Mouse (Mus musculus): ENCODE measurements at regions not wholly inside any gene's neighbourhood (a gene's known extent, or its start where the extent isn't known, plus 50 kb on each side); places are given as distances from the start of the nearest gene placed in this dataset.

DNA sequence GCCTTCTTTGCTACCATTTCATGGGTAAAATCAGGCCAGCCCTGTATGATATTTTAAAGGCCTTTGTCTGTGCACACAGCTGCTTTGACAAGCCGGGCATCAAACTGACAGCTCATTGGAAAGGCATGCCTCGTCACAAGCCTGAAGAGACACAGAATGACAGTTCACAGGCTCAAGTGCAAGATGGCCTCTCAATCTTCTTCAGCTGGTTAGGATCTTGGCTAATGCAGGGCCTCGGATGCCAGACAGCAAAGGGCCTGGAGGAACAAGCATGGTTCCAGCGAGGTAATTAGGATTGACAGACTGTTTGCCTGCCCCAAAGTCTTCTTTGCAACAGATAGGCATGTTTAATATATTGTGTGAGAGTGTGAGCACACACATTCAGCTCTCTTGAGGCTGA lies 109.3 kb upstream of the Mmadhc start:
- DNase-seq, result no peak

DNA sequence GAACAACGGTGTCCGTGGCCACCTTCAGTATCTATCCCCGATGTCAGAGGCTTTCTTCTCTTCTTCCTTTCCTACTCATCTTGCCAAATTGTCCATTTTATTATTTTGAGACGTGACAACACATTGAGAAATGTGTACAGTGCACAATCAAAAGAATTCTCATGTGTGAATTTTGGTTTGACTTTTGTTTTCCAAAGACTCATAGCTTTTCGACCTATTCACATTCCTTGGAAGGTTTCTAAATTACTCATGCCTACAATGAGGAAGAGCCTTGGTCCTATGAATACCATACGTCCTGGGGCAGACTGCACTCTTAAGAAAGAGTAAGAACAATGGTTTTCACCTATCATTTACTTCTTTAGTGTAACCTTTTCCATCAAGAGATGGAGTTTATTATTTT lies 106.5 kb upstream of the Mmadhc start:
- DNase-seq, result no peak

DNA sequence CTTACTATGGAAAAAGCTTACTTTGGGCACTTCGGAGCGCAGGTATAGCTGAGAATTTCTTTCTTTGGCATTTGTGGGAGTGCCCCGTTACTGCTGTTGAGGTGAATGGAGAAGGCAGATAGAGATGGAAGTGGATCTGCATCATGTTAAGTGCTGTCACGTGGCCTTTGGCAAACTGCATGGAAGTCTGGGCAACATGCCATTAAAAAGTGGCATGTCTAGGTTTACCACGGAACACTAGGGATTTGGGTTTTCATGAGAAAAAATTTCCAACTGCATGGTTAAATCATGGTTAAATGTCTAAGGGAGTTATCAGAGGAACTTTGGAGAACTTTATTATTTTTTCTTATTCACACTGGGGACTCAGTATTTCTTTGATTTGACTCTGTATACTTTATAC lies 102.0 kb upstream of the Mmadhc start:
- DNase-seq, result no peak

DNA sequence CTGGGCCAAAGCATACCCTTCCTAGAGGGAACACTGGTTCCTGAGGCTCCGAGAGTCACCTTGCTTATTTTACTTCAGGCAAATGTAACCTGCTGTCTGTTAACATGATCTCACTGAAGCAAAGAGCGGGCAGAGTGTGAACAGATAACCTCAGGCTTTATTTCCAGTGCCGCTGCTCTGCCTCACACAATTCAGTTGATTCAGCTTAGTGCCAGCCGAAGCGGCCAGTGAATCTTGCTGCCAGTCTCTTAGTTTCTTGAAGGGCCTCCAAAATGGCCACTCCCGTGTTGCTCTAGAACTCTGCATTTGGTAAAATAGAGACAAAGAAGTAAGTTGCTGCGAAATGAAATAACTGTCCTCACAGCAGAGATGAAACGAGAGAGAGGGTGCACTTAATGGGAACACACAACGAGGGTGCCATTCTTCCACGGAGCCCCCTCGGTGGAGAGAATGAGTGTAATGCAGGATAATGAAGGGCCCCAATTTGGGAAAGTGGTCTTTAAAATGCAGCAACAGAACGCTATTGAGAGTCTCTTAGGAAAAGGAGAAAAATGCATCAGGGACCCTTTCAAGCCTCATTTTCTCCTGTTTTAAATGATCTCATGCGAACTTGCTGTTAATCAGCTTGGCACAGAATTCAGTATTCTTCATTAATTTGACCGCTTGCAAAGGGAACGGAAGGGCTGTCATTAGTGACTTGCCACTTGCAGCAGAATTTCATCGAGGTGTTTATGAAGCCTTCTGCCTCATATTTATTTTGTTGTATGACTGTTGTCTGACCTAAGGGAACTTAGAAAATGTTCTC lies 81.2 kb upstream of the Mmadhc start:
- DNase-seq, result no peak

DNA sequence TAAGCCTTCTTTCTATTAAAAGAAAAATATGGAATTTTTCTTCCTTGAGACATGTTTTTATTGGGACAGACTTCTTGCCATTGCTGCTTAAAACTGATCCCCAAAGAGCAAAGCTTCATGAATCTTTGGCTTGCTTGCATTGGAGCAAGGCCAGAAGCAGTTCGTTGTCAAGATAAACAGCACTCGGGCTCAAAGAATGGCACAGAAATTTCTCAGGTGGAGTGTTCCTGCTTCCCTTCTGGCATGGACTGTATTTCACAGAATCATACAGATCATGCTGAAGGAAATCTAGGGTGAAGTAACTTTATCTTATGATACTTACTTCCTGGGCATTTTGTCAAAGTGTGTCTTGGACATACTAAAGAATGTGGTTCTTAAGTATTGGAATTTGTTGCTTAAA lies 77.0 kb upstream of the Mmadhc start:
- DNase-seq, result peak; percentile 12

DNA sequence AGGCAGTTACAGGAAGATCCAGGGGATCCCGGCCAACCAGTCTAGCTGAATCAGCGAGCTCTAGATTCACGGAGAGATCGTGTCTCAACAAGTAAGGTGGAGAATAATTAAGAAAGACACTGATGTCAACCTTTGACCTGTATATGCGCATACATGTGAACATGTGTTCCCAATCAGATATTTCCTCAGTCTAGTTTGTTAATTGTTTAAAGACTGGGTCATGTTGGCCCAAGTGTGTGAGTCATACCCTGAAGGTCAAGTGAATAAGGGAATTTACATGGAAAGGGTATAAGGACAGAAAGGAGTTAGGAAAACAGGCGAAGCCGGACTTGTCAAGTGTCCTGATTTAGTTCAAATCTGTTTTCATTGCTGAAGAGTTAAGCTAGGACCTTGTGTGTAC lies 76.4 kb upstream of the Mmadhc start:
- no peak for DNase-seq

DNA sequence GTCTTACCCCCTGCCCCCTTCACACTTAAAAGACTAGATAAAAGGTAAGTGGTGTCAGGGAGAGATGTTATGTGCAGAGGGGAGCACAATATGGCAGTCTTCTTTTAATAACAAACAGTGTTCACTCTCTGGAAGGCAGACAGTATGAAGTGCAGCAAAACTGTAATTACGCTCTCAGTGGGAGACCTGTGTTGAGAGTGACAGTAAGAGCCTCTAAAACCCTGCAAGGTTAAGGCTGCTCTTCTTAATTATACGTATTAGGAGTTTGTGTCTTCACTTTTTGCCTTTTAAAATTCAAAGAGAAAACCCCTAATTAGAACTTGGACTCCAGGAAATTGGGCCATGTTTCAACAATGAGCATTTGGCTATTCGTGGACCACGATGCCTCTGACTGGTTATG lies 72.2 kb upstream of the Mmadhc start:
- DNase-seq, result no peak

GRCm38 (mm10) chr2:50368351-50368750 lies 71.8 kb upstream of the Mmadhc start:
- no peak for DNase-seq

DNA sequence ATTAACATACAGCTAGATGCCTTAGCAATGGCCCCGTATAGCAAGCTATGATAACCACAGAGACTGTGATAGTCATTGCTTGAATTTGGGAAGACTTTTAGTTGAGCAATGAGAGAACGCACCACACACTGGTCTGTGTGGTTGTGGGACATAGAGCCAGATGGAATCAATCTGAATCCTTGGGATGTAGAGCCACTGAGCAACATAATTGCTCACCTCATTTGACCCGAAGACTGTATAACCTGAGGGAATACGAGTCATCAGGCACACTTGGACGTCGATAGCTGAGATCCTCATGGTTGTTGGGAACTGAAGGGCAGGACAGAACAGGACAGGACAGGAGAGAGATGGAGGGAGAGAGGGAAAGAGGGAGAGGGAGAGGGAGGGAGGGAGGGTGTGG lies 68.6 kb upstream of the Mmadhc start:
- no peak for DNase-seq

GRCm38 (mm10) chr2:50356089-50356488 lies 59.5 kb upstream of the Mmadhc start:
- DNase-seq, result no peak

DNA sequence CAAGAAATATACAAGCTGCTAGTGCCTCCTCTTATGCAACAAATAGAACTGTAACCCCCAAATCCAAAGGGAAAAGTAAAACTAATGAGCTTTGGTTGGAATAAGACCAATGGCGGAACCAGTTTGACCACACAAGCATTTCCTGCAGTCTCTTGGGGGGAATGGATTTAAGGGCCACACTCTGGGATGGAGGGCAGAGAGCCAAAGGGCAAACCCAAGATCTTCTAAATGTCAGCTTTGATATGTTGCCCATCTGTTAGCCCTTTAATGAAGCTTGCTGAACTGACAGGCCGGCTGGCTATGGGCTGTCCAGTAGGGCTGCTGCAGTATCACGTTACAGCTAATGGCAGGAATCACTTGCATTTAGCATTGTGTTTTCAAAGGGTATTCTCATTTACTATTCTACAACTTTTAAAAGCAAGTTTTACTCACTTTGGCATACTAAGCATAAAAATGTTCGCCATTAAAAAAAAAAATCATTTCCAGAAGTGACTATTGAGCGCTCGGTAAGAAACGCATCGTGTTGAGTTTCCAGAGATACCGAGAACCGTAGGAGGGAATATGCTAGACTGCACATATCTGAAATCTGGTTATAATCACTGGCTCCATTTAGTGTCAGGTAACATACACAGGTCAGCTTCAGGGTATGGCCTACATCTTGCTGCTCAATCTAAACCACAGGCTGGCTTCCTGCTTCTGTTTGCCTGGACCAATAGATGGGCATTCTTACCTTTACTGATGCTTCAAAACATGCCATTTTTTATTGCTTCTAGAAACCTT lies 51.1 kb upstream of the Mmadhc start:
- no peak for DNase-seq

Data from heart, postnatal 4 days (tissue).